Mouse (Mus musculus) heart, postnatal 0 days (tissue): ENCODE results near the gene Ppp1r16b. TPM values are rescaled to one million over a fixed set of nuclear protein-coding genes. Genes with fewer than 3 reads are reported as not detected.
A peak's percentile ranks its signal among the peaks of the same experiment; 100 is the strongest.

ENCODE experiments used
- ATAC-seq: fragments of 200-750 bp; cut with Nextera tagmentation; 2 replicates; pipeline ENCODE4 v1.8.0; 2017; ENCODE audit warnings: low read depth, moderate number of reproducible peaks, moderate library complexity; ENCODE audit not compliant: insufficient read depth
- DNase-seq: peaks from one replicate; pipeline ENCODE4 v3.0.0-alpha.2; 2016; ENCODE audit warnings: low spot score
- H3K27ac ChIP-seq: fragments of 300-500 bp; sonication (generic); 2 replicates; pipeline ENCODE4 v1.5.1; 2014; ENCODE audit warnings: low read depth, mild to moderate bottlenecking
- H3K27me3 ChIP-seq: fragments of 300-500 bp; sonication (generic); 2 replicates; pipeline ENCODE4 v1.6.1; 2014; ENCODE audit warnings: low read length, mixed read lengths; ENCODE audit not compliant: control insufficient read depth, insufficient read depth
- H3K36me3 ChIP-seq: fragments of 300-500 bp; sonication (generic); replicated peaks from 2 replicates; pipeline ENCODE4 v1.6.1; 2014; ENCODE audit warnings: low read length, mixed read lengths; ENCODE audit not compliant: control insufficient read depth, insufficient read depth
- H3K4me1 ChIP-seq: fragments of 300-500 bp; sonication (generic); 2 replicates; pipeline ENCODE4 v1.6.1; 2014; ENCODE audit warnings: antibody characterized with exemption; ENCODE audit not compliant: control insufficient read depth, insufficient read depth
- H3K4me2 ChIP-seq: fragments of 300-500 bp; sonication (generic); 2 replicates; pipeline ENCODE4 v1.6.1; 2014; ENCODE audit warnings: low read depth, mild to moderate bottlenecking, low read length, moderate library complexity
- H3K4me3 ChIP-seq: fragments of 300-500 bp; sonication (generic); 2 replicates; pipeline ENCODE4 v1.5.1; 2014; ENCODE audit warnings: low read depth, low read length
- H3K9ac ChIP-seq: fragments of 300-500 bp; sonication (generic); replicated peaks from 2 replicates; pipeline ENCODE4 v1.6.1; 2014; ENCODE audit warnings: low read depth, low read length, mixed read lengths
- H3K9me3 ChIP-seq: fragments of 300-500 bp; sonication (generic); replicated peaks from 2 replicates; pipeline ENCODE4 v1.6.1; 2016; ENCODE audit warnings: low read length; ENCODE audit not compliant: control insufficient read depth
- CTCF ChIP-seq: IDR thresholded peaks from 2 replicates; pipeline ENCODE4 v1.5.1; 2016; ENCODE audit warnings: antibody characterized with exemption, control low read depth, low read depth
- EP300 ChIP-seq: IDR thresholded peaks from 2 replicates; pipeline ENCODE4 v1.6.1; 2016; ENCODE audit warnings: antibody characterized with exemption, low read depth
- WGBS: fragments of 180-500 bp; shearing (Covaris S2); extraction: QIAGEN DNeasy Blood & Tissue Kit; methylation state at CpG from one replicate; pipeline ENCODE4 v1.1.7; 2014; 5-methylcytosine and 5-hydroxymethylcytosine counted together
- polyA plus RNA-seq: library from polyadenylated mRNA; unstranded; fragments of >200 nt; fragmentation: Nextera tagmentation; extraction: Ambion mirVana; gene quantifications from 2 replicates; pipeline ENCODE4 v1.2.1, GENCODE M21; 2015
- total RNA-seq: library from RNA; depleted of rRNA; stranded (reverse); fragments of >200 nt; gene quantifications from 2 replicates; pipeline ENCODE4 v1.2.3, GENCODE M21; 2014; ENCODE audit warnings: low replicate concordance

Gene Ppp1r16b
- total and polyA plus RNA-seq, 2 experiments from 2014 or later, result 3.7 to 5.1 TPM

- no peak for ATAC-seq
- Histone ChIP-seq H3K4me1 (0 out of 2 replicates have a peak, but pooled peaks cover 4% of the 10 kb centered on the region), H3K4me2 (no peak overlapping the region), H3K36me3 (no peaks in the 10 kb centered on the region), H3K9ac (no peak overlapping the region), H3K27ac (no peak overlapping the region), H3K9me3 (no peaks in the 10 kb centered on the region), H3K27me3 (no peaks in the 10 kb centered on the region), H3K4me3 (no peak overlapping the region)
- DNase-seq, result no peak
- WGBS, result 71% methylated on average over 10 of the region's 10 CpGs
- TF ChIP-seq CTCF, result no peak
- TF ChIP-seq EP300, result no peak
Measured at GRCm38 (mm10) chr2:158680357-158680889, 15.2 kb downstream of the Ppp1r16b start.

GRCm38 (mm10) chr2:158681714-158682113 is 16.5 kb downstream of the Ppp1r16b start:
- ATAC-seq, result no peak

GRCm38 (mm10) chr2:158682344-158683037 is 17.3 kb downstream of the Ppp1r16b start:
- 56% methylated on average over 11 of the region's 11 CpGs for WGBS
- Histone ChIP-seq H3K36me3 (no peaks in the 10 kb centered on the region), H3K27me3 (no peaks in the 10 kb centered on the region), H3K4me2 (no peak overlapping the region), H3K9me3 (no peaks in the 10 kb centered on the region), H3K4me1 (0 out of 2 replicates have a peak, but pooled peaks cover 4% of the 10 kb centered on the region), H3K27ac (peak overlapping the region; percentile 8; the same call in 1 of the 2 replicates), H3K9ac (no peak overlapping the region), H3K4me3 (no peak overlapping the region)
- ATAC-seq, result no peak
- DNase-seq, result no peak
- TF ChIP-seq EP300, result no peak
- no peak for TF ChIP-seq CTCF

More at GRCm38 (mm10) chr2:158681714-158682113, 16.5 kb downstream of the Ppp1r16b start:
- H3K9me3 ChIP-seq, result no peaks in the 10 kb centered on the region
- DNase-seq, result no peak
- H3K4me3 ChIP-seq, result no peak overlapping the region
- H3K27me3 ChIP-seq, result no peaks in the 10 kb centered on the region
- no peak overlapping the region for H3K4me2 ChIP-seq
- 0 out of 2 replicates have a peak, but pooled peaks cover 4% of the 10 kb centered on the region for H3K4me1 ChIP-seq
- H3K36me3 ChIP-seq, result no peaks in the 10 kb centered on the region
- TF ChIP-seq EP300, result no peak
- no peak for TF ChIP-seq CTCF
- H3K27ac ChIP-seq, result no peak overlapping the region
- WGBS, result 81% methylated on average over 6 of the region's 6 CpGs
- no peak overlapping the region for H3K9ac ChIP-seq

DNA sequence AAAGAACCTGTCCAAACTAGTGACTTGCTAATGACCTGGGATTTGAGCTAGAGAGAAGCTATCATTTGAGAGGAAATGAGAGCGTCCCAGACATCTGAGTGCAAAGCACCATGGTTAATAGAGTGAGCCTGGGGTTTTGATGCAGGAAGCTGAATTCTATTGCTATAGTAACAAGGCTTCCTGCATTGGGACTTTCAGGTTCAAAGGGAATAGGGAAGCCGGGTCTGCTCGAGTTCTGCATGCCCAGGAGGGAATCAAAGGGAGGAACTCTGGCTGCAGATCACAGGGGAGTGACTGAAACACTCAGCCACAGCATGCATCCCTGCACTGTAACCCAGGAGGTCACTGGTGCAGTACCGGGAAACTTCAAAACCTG is 17.8 kb downstream of the Ppp1r16b start:
- no peaks in the 10 kb centered on the region for H3K27me3 ChIP-seq
- 0 out of 2 replicates have a peak, but pooled peaks have one; percentile 21 for ATAC-seq
- WGBS, result 25% methylated on average over 4 of the region's 4 CpGs
- no peak overlapping the region for H3K9ac ChIP-seq
- H3K4me1 ChIP-seq, result 0 out of 2 replicates have a peak, but pooled peaks cover 4% of the 10 kb centered on the region
- H3K4me3 ChIP-seq, result no peak overlapping the region
- no peak overlapping the region for H3K4me2 ChIP-seq
- H3K36me3 ChIP-seq, result no peaks in the 10 kb centered on the region
- TF ChIP-seq CTCF (no peak), EP300 (no peak)
- no peak for DNase-seq
- H3K9me3 ChIP-seq, result no peaks in the 10 kb centered on the region
- H3K27ac ChIP-seq, result no peak overlapping the region

DNA sequence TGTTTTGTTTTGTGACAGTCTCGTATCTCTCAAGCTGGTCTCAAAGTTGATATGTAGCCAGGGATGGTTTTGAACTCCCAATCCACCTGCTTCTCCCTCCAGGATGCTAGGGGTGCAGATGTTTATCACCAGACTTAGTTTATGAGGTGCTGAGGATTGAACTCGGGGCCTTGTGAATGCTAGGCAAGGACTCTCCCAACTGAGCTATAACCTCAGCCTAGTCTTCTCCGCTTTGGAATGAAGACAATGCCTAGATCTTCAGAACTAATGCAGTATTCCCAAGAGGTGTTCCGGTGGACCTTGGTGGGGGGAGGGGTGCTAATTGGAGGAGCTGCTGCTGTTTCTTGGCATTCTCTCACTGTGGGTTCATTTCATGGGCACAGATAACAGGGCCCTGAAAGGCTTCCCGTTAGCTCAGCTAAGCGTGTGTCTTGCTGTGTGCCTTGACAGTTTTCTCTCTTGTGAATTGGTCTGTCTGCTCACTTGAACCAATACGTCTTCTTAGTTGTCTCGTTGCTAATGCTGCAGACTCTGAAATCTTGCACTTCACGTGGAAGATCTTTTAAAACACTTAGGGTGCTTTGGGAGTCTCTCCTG is 19.1 kb downstream of the Ppp1r16b start:
- Histone ChIP-seq H3K27me3 (no peaks in the 10 kb centered on the region), H3K36me3 (no peaks in the 10 kb centered on the region), H3K4me1 (0 out of 2 replicates have a peak, but pooled peaks cover 9% of the 10 kb centered on the region), H3K4me2 (no peak overlapping the region), H3K9ac (no peak overlapping the region), H3K27ac (no peak overlapping the region), H3K4me3 (no peak overlapping the region), H3K9me3 (no peaks in the 10 kb centered on the region)
- TF ChIP-seq EP300, result no peak
- TF ChIP-seq CTCF, result no peak
- no peak for DNase-seq
- WGBS, result 51% methylated on average over 9 of the region's 9 CpGs
- ATAC-seq, result no peak
